Mouse (Mus musculus) intestine, postnatal 0 days (tissue): ENCODE results near the gene Nkain4. TPM values are rescaled to one million over a fixed set of nuclear protein-coding genes. Genes with fewer than 3 reads are reported as not detected.
A peak's percentile ranks its signal among the peaks of the same experiment; 100 is the strongest.

ENCODE experiments used
- ATAC-seq: fragments of 200-750 bp; cut with Nextera tagmentation; 2 replicates; pipeline ENCODE4 v1.8.0; 2017; ENCODE audit warnings: mild to moderate bottlenecking, moderate TSS enrichment, moderate library complexity
- H3K27ac ChIP-seq: fragments of 300-500 bp; sonication (generic); 2 replicates; pipeline ENCODE4 v1.5.1; 2014; ENCODE audit warnings: mild to moderate bottlenecking, low read depth, low read length, moderate library complexity
- H3K27me3 ChIP-seq: fragments of 300-500 bp; sonication (generic); replicated peaks from 2 replicates; pipeline ENCODE4 v1.6.1; 2014; ENCODE audit warnings: low read length, mixed read lengths; ENCODE audit not compliant: control insufficient read depth, insufficient read depth
- H3K36me3 ChIP-seq: fragments of 300-500 bp; sonication (generic); 2 replicates; pipeline ENCODE4 v1.6.1; 2014; ENCODE audit warnings: mild to moderate bottlenecking, moderate library complexity; ENCODE audit not compliant: control insufficient read depth, insufficient read depth
- H3K4me1 ChIP-seq: fragments of 300-500 bp; sonication (generic); replicated peaks from 2 replicates; pipeline ENCODE4 v1.6.1; 2014; ENCODE audit warnings: antibody characterized with exemption, low read length, mixed read lengths; ENCODE audit not compliant: control insufficient read depth, insufficient read depth
- H3K4me2 ChIP-seq: fragments of 300-500 bp; sonication (generic); replicated peaks from 2 replicates; pipeline ENCODE4 v1.6.1; 2014; ENCODE audit warnings: low read depth, mild to moderate bottlenecking, moderate library complexity
- H3K4me3 ChIP-seq: fragments of 300-500 bp; sonication (generic); 2 replicates; pipeline ENCODE4 v1.5.1; 2014; ENCODE audit warnings: low read depth, low read length
- H3K9ac ChIP-seq: fragments of 300-500 bp; sonication (generic); 2 replicates; pipeline ENCODE4 v1.6.1; 2014; ENCODE audit warnings: mild to moderate bottlenecking, low read depth, low read length
- H3K9me3 ChIP-seq: fragments of 300-500 bp; sonication (generic); 2 replicates; pipeline ENCODE4 v1.6.1; 2016; ENCODE audit warnings: mixed run types; ENCODE audit not compliant: control insufficient read depth
- CTCF ChIP-seq: sonication (generic); IDR thresholded peaks from 2 replicates; pipeline ENCODE4 v1.5.1; 2016; ENCODE audit warnings: low read depth, mild to moderate bottlenecking, control low read depth, antibody characterized with exemption, moderate library complexity
- WGBS: fragments of 180-500 bp; shearing (Covaris S2); extraction: QIAGEN DNeasy Blood & Tissue Kit; methylation state at CpG from one replicate; pipeline ENCODE4 v1.1.7; 2014; 5-methylcytosine and 5-hydroxymethylcytosine counted together
- polyA plus RNA-seq: library from polyadenylated mRNA; unstranded; fragments of >200 nt; fragmentation: Nextera tagmentation; extraction: Ambion mirVana; gene quantifications from 2 replicates; pipeline ENCODE4 v1.2.1, GENCODE M21; 2015

The Nkain4 gene
- polyA plus RNA-seq, 1 experiment from 2014 or later: 22.9 TPM

DNA sequence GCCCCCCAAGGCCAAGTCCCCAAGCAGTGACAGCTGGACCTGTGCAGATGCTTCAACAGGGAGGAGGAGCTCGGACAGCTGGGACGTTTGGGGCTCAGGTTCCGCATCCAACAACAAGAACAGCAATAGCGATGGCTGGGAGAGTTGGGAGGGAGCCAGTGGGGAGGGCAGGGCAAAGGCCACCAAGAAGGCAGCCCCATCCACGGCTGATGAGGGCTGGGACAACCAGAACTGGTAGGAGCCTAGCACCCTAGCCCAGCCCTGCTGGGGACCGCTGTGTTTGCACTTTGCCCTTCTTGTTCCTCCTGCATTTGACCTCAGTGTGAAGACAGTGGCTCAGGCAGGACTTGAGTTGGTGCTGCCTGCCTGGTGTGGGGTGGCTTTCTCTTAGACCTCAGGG lies 26.6 kb upstream of the Nkain4 start:
- WGBS: 73% methylated on average over 6 of the region's 6 CpGs
- Histone ChIP-seq H3K4me3 (no peak overlapping the region), H3K4me1 (no peaks in the 10 kb centered on the region), H3K9ac (no peak overlapping the region), H3K4me2 (no peak overlapping the region), H3K9me3 (no peaks in the 10 kb centered on the region), H3K27me3 (no peaks in the 10 kb centered on the region), H3K27ac (no peak overlapping the region), H3K36me3 (peaks cover 64% of the 10 kb centered on the region)
- no peak for TF ChIP-seq CTCF
- no peak for ATAC-seq

DNA sequence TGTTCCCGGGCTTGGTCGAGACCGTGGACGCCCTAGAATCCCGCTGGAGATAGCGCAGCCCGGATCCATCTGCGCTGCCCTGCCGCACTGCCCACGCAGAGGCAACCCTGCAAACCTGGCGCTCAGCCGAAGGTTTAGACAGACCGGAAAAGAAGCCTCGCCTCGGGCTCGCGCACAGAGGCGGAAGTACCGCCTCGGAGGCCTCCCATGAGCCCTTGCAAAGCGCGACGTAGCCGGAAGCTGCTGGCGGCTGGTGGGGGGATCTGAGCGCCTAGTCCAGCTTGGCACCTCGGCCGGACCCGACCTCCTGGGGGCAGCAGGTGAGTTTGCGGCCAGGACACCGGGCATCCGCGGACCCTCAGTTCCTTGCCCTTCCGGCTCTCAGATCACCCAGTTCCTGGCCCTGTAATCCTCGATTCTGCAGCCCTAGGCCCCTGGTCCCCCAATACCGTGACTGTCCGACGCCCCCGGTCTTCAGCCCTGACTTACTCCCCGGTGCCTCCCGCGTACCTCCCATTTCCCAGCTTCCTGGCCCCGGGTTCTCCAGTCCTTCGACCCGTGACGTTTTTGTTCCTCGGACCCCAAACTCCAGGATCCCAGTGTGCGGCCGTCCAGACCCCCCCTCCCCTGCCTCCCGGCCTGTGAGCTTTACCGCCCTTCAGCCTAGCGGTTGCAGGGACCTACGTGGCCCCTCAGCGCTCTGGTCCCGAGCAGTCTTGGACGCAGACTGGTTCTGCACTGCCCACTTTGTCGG lies 12.7 kb upstream of the Nkain4 start, which contains the start of gene Arfgap1:
Gene Arfgap1, plus strand, starts transcription at position 216 of the 754 bp plus-strand sequence.
- H3K9ac ChIP-seq: peak within 1 kb of the TSS; percentile 97
- peak within 1 kb of the TSS; percentile 87 for H3K4me2 ChIP-seq
- H3K4me1 ChIP-seq: 0 out of 2 replicates have a peak, but pooled peaks cover 10% of the 10 kb centered on the region
- H3K9me3 ChIP-seq: no peaks in the 10 kb centered on the region
- H3K27me3 ChIP-seq: no peaks in the 10 kb centered on the region
- H3K36me3 ChIP-seq: peaks cover 27% of the 10 kb centered on the region
- under 1% methylated on average over 57 of the region's 57 CpGs for WGBS
- peak; percentile 72 for ATAC-seq
- TF ChIP-seq CTCF: peak; percentile 28; the same call in 1 of the 2 replicates
- peak within 1 kb of the TSS; percentile 86 for H3K4me3 ChIP-seq
- H3K27ac ChIP-seq: peak within 1 kb of the TSS; percentile 92

DNA sequence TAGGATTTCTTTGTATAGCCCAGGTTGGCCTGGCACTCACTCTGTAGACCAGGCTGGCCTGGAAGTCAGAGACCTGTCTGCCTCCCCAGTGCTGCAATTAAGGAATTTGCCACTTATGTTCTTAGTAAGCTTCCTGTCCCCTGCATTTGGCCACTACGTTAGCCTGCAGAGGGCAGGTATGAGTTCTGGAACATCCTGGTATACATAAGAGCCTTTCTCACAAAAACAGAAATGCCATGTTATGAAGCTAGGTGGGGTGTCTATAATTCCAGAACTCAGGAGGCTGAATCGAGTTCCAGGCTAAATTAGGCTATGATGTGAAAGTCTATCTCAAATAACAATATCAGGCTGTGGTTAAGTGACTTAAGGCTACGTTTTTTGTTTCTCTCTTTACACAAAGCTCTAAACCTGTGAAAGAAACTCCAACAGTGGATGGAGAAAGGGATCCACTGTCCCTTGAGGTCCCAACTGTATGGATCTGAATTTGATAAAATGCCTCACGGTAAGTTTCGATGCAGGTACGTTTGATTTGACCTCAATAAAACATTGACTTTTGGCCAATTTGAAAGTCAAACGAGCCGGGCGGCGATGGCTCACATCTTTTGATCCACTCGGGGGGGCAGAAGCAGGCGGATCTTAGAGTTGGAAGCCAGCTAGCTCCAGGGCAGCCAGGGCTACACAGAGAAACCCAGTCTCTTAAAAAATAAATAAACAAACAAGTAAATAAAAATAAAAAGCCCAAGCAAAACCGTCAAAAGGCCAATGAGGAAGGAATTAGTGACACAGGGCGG lies 11.8 kb upstream of the Nkain4 start:
- TF ChIP-seq CTCF: peak; percentile 74
- Histone ChIP-seq H3K4me2 (peak overlapping the region; percentile 87), H3K4me3 (peak overlapping the region; percentile 86), H3K36me3 (peaks cover 18% of the 10 kb centered on the region), H3K9me3 (no peaks in the 10 kb centered on the region), H3K27me3 (no peaks in the 10 kb centered on the region), H3K9ac (peak overlapping the region; percentile 97), H3K27ac (peak overlapping the region; percentile 92), H3K4me1 (0 out of 2 replicates have a peak, but pooled peaks cover 15% of the 10 kb centered on the region)
- WGBS: 8% methylated on average over 14 of the region's 14 CpGs
- ATAC-seq: no peak

- peak; percentile 97 for TF ChIP-seq CTCF
- H3K36me3 ChIP-seq: no peaks in the 10 kb centered on the region
- peak overlapping the region; percentile 79 for H3K27ac ChIP-seq
- ATAC-seq: 0 out of 2 replicates have a peak, but pooled peaks have one; percentile 6
- peak overlapping the region; percentile 30 for H3K4me2 ChIP-seq
- H3K4me3 ChIP-seq: no peak overlapping the region
- no peaks in the 10 kb centered on the region for H3K27me3 ChIP-seq
- H3K9ac ChIP-seq: no peak overlapping the region
- H3K4me1 ChIP-seq: 0 out of 2 replicates have a peak, but pooled peaks cover 15% of the 10 kb centered on the region
- no peaks in the 10 kb centered on the region for H3K9me3 ChIP-seq
- WGBS: 4% methylated on average over 5 of the region's 5 CpGs
Measured at GRCm38 (mm10) chr2:180963956-180964355, 9.5 kb upstream of the Nkain4 start.

- TF ChIP-seq CTCF: no peak
- Histone ChIP-seq H3K4me1 (0 out of 2 replicates have a peak, but pooled peaks cover 15% of the 10 kb centered on the region), H3K4me2 (0 out of 2 replicates have a peak overlapping the region, but pooled peaks have one; percentile 30), H3K9ac (no peak overlapping the region), H3K27ac (peak overlapping the region; percentile 79), H3K9me3 (no peaks in the 10 kb centered on the region), H3K27me3 (no peaks in the 10 kb centered on the region), H3K36me3 (no peaks in the 10 kb centered on the region), H3K4me3 (no peak overlapping the region)
- ATAC-seq: peak; percentile 86
- WGBS: 51% methylated on average over 2 of the region's 2 CpGs
Measured at GRCm38 (mm10) chr2:180962616-180963308, 8.3 kb upstream of the Nkain4 start.
